Mouse (Mus musculus): ENCODE results near the gene Tnp2. TPM values are rescaled to one million over a fixed set of nuclear protein-coding genes. Genes with fewer than 3 reads are reported as not detected.

The Tnp2 gene
- polyA plus RNA-seq (2012): not detected in 2 replicates

GRCm38 (mm10) chr16:10788271-10788670, at the start of gene Tnp2:
TSS of gene Tnp2 (minus strand) at chr16:10788660.

GRCm38 (mm10) chr16:10834911-10835587, 46.6 kb upstream of the Tnp2 start, which contains the start of gene Rmi2:
TSS of gene Rmi2 (plus strand) at chr16:10835059.

GRCm38 (mm10) chr16:10812865-10813371, 24.5 kb upstream of the Tnp2 start, which contains the start of gene Gm11172:
TSS of gene Gm11172 (plus strand) at chr16:10812915.

GRCm38 (mm10) chr16:10805789-10806527, 17.5 kb upstream of the Tnp2 start, which contains the start of gene Prm1:
TSS of gene Prm1 (minus strand) at chr16:10805839.

GRCm38 (mm10) chr16:10796034-10796433, 7.6 kb upstream of the Tnp2 start, which contains the start of gene Prm2:
TSS of gene Prm2 (minus strand) at chr16:10796134.

GRCm38 (mm10) chr16:10790702-10791101, 2.2 kb upstream of the Tnp2 start, which contains the start of gene Prm3:
TSS of gene Prm3 (minus strand) at chr16:10790914.

GRCm38 (mm10) chr16:10785371-10786231, 2.9 kb downstream of the Tnp2 start, which contains the start of gene Socs1:
TSS of gene Socs1 (minus strand) at chr16:10785536.

Other genes starting within 250 kb of the Tnp2 start
- 22.6 and 24.6 TPM in 2 replicates for gene Dexi, start 245.6 kb downstream of the Tnp2 start, polyA plus RNA-seq (2012)
- 13.8 and 16.3 TPM in 2 replicates for gene Clec16a, start 243.3 kb downstream of the Tnp2 start, polyA plus RNA-seq (2012)
- gene Socs1, start 3.1 kb downstream of the Tnp2 start, polyA plus RNA-seq (2012): 14.1 and 21.9 TPM in 2 replicates
- gene Prm3, start 2.3 kb upstream of the Tnp2 start, polyA plus RNA-seq (2012): not detected in 2 replicates
- not detected in 2 replicates for gene Prm2, start 7.5 kb upstream of the Tnp2 start, polyA plus RNA-seq (2012)
- gene Prm1, start 17.2 kb upstream of the Tnp2 start, polyA plus RNA-seq (2012): not detected in 2 replicates
- gene Gm11172, start 24.3 kb upstream of the Tnp2 start, polyA plus RNA-seq (2012): not detected in 2 replicates
- 6.7 and 7.5 TPM in 2 replicates for gene Rmi2, start 46.4 kb upstream of the Tnp2 start, polyA plus RNA-seq (2012)